Mouse (Mus musculus) adrenal gland, adult 18-20 months (tissue): ENCODE data around the gene Prpf18. TPM values are rescaled to one million over a fixed set of nuclear protein-coding genes. Genes with fewer than 3 reads are reported as not detected.

ENCODE experiments used
- DNase-seq, 2 experiments: peaks; one replicate each; pipeline ENCODE4 v3.0.0; 2021 to 2022; ENCODE audit warnings: low spot score in 2 of 2
- total RNA-seq, 2 experiments: library from RNA; stranded (reverse); gene quantifications; 1 replicate in 1 of 2; 2 replicates in 1 of 2; pipeline ENCODE4 v1.2.3; 2021

Gene Prpf18
- total RNA-seq, 2 experiments from 2014 or later, result 30.9 to 41.5 TPM

DNA sequence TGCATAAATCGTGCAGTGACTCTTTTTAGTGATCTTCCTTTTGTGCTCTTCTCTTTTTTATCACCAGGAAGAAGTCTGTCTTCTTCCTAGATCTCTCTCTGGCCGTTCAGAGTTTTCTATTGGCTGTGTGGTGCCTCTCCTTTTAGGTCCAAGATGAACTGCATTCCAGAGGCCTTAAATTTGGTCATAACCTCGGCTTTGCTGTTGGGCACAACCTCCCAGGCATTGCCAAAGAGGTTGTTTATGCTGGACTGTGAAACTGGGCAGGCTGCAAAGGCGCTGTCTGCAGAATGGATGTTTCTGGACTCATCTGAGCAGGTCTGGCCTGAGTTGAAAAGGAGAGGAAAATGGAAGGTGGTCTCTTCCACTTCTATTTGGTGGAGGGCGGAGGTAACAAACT is 73.6 kb downstream of the Prpf18 start:
- DNase-seq, result no peak

DNA sequence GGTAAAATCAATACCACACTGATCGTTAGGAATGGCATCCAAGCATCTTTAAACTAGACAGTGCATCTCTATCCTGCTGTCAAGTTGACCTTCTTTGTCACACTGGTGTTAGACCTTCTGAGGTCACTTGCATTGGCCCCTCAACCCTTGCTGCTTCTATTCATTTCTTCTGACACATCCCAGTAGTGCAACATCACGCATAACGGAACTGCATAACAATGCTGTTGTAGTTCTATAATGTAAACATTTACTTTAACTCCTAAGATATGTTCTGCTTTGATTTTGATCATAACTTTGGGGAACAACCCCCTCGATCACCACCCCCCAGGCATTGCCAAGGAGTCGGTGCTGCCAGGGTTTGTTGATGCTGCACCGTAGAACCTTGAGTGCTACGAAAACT is 75.9 kb downstream of the Prpf18 start:
- DNase-seq, result no peak

DNA sequence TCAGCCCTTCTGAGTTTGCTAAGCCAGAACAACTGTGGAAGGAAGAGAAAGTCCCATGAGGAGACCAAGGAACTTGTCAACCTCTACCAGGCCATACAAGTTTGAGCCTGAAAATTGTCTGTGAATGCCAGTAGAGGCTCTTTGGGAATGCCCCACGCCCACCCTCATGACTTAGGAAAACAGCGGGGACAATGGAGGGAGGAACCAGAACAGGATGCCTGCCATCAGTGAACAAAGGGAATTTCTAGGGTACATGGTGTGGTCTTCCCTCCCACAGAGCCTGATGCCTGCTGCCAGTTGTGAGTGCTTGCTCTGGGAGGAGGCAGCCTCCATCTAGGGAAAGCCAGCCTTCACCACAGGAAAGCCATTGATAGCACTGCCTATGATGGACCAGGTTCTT is 76.8 kb downstream of the Prpf18 start:
- no peak for DNase-seq

- DNase-seq, result no peak
Observed at GRCm38 (mm10) chr2:4574251-4574650, 77.7 kb downstream of the Prpf18 start.

DNA sequence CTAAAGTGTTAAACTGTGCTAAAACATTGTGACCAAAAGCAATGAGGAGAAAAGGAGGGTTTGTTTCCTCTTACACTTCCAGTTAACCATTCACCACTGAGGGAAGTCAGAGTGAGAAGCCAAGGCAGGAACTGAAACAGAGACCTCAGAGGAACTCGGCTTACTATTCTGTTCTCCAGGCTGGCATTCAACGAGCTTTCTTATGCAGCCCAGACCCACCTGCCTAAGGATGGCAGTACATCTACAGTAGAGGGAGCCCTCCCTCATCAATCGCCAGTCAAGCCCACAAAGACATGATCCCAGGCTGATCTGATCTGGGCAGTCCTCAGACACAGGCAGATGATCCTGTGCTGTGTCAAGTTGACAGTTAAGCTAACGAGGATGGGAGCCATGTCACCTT is 78.5 kb downstream of the Prpf18 start:
- DNase-seq, result no peak

DNA sequence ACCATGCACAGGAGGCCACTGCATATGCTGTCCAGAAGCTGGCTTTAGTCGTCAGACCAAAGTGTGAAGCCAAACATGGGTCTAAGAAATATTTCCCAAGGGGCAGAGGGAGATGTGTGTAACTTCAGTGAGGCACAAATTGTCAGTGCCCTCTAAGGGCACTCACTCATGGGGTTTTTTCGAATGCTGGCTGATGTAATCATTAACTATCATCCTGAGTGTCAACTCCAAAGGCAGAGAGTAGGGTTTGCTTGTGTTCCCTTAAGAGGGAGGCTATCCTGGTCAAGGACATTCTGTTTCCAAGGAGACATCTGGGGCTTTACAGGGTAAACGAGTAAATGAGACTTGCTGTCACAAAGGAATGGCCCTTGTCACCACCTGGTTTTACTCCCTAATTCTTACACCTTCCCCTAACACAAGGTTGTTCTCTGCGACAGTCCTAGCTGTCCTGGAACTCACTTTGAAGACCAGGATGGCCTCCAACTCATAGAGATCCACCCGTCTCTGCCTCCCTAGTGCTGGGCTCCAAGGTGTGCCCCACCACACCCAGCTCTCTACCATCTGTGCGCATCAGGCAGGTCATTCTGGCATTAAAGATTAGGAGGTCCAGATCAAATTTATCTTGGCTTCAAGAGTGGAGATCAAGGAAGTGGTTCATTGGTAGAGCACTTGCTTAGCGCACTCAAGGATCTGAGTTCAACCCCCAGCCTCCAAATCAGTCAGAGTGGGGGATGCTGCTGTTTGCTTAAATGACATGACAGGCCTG is 79.2 kb downstream of the Prpf18 start:
- DNase-seq, result no peak

Other genes with a start within 250 kb of the Prpf18 start
- 10 to 100 TPM; 14.3 to 18.6 TPM for gene Bend7, start 65.7 kb upstream of the Prpf18 start, total RNA-seq
- gene Sephs1, start 229.5 kb upstream of the Prpf18 start, total RNA-seq, result 10 to 100 TPM; 31.5 to 43.5 TPM